Mouse (Mus musculus): ENCODE data around the gene Xpo5. TPM values are rescaled to one million over a fixed set of nuclear protein-coding genes. Genes with fewer than 3 reads are reported as not detected.

Xpo5 gene
- polyA plus RNA-seq (2016; fragmentation: Nextera tagmentation; extraction: Ambion mirVana) = 79.7 and 80.4 TPM in 2 replicates

- Histone ChIP-seq H3K4me3 (peak within 1 kb of the TSS; percentile 78), H3K27ac (peak within 1 kb of the TSS; percentile 95), H3K36me3 (replicated peaks) (peaks cover 64% of the 10 kb centered on the region), H3K4me1 (peaks cover 31% of the 10 kb centered on the region), H3K27me3 (ENCODE audit: poor library complexity, severe bottlenecking) (no peaks in the 10 kb centered on the region), H3K9me3 (no peaks in the 10 kb centered on the region)
- under 1% methylated on average over 66 of the region's 66 CpGs for whole genome bisulfite sequencing
- peak; percentile 92 for DNase-seq (ENCODE audit: extremely low spot score, low spot score)
These were observed at the start of gene Xpo5, which contains the start of gene Polh for GRCm38 (mm10) chr17:46202421-46203071. Gene Xpo5 (plus strand): TSS chr17:46202782. Gene Polh (minus strand): TSS chr17:46202645.

GRCm38 (mm10) chr17:46152847-46153782, 49.5 kb upstream of the Xpo5 start, which contains the start of gene Mad2l1bp:
Gene Mad2l1bp (minus strand): TSS chr17:46153553.
- 10% methylated on average over 33 of the region's 33 CpGs for WGBS
- H3K4me1 ChIP-seq = peaks cover 17% of the 10 kb centered on the region
- DNase-seq (ENCODE audit: extremely low spot score, low spot score) = peak; percentile 85
- H3K27me3 ChIP-seq (ENCODE audit: poor library complexity, severe bottlenecking) = no peaks in the 10 kb centered on the region
- no peaks in the 10 kb centered on the region for H3K9me3 ChIP-seq
- peak within 1 kb of the TSS; percentile 80 for H3K4me3 ChIP-seq
- H3K36me3 ChIP-seq (replicated peaks) = peaks cover 25% of the 10 kb centered on the region
- peak within 1 kb of the TSS; percentile 89 for H3K27ac ChIP-seq

- DNase-seq (ENCODE audit: extremely low spot score, low spot score) = no peak
- Histone ChIP-seq H3K27me3 (ENCODE audit: poor library complexity, severe bottlenecking) (no peaks in the 10 kb centered on the region), H3K4me3 (no peak overlapping the region), H3K4me1 (peaks cover 17% of the 10 kb centered on the region), H3K9me3 (no peaks in the 10 kb centered on the region), H3K27ac (no peak overlapping the region), H3K36me3 (replicated peaks) (peaks cover 13% of the 10 kb centered on the region)
- WGBS = 95% methylated on average over 3 of the region's 3 CpGs
These were observed 48.2 kb upstream of the Xpo5 start for GRCm38 (mm10) chr17:46154336-46154735.

GRCm38 (mm10) chr17:46156680-46157079, 45.9 kb upstream of the Xpo5 start:
- DNase-seq (ENCODE audit: extremely low spot score, low spot score) = no peak
- no peaks in the 10 kb centered on the region for H3K9me3 ChIP-seq
- no peak overlapping the region for H3K27ac ChIP-seq
- H3K4me1 ChIP-seq = peaks cover 30% of the 10 kb centered on the region
- no peak overlapping the region for H3K4me3 ChIP-seq
- WGBS = 84% methylated on average over 5 of the region's 5 CpGs
- H3K36me3 ChIP-seq (replicated peaks) = peaks cover 2% of the 10 kb centered on the region
- no peaks in the 10 kb centered on the region for H3K27me3 ChIP-seq (ENCODE audit: poor library complexity, severe bottlenecking)

- H3K36me3 ChIP-seq (replicated peaks) = no peaks in the 10 kb centered on the region
- H3K27ac ChIP-seq = no peak overlapping the region
- H3K9me3 ChIP-seq = no peaks in the 10 kb centered on the region
- WGBS = 89% methylated on average over 8 of the region's 8 CpGs
- no peaks in the 10 kb centered on the region for H3K27me3 ChIP-seq (ENCODE audit: poor library complexity, severe bottlenecking)
- H3K4me3 ChIP-seq = no peak overlapping the region
- H3K4me1 ChIP-seq = peaks cover 34% of the 10 kb centered on the region
- no peak for DNase-seq (ENCODE audit: extremely low spot score, low spot score)
These were observed 45.5 kb upstream of the Xpo5 start for GRCm38 (mm10) chr17:46157131-46157530.

- DNase-seq (ENCODE audit: extremely low spot score, low spot score) = no peak
- Histone ChIP-seq H3K27ac (peak overlapping the region; percentile 92; the same call in 1 of the 2 replicates), H3K36me3 (replicated peaks) (peaks cover 18% of the 10 kb centered on the region), H3K9me3 (no peaks in the 10 kb centered on the region), H3K4me3 (peak overlapping the region; percentile 88), H3K4me1 (peaks cover 31% of the 10 kb centered on the region), H3K27me3 (ENCODE audit: poor library complexity, severe bottlenecking) (no peaks in the 10 kb centered on the region)
- 65% methylated on average over 2 of the region's 2 CpGs for WGBS
These were observed 43.3 kb upstream of the Xpo5 start for GRCm38 (mm10) chr17:46159236-46159635.

GRCm38 (mm10) chr17:46160090-46160662, 42.4 kb upstream of the Xpo5 start:
- H3K27ac ChIP-seq = peak overlapping the region; percentile 92
- DNase-seq (ENCODE audit: extremely low spot score, low spot score) = peak; percentile 85
- peaks cover 28% of the 10 kb centered on the region for H3K36me3 ChIP-seq (replicated peaks)
- H3K4me3 ChIP-seq = peak overlapping the region; percentile 88
- no peaks in the 10 kb centered on the region for H3K27me3 ChIP-seq (ENCODE audit: poor library complexity, severe bottlenecking)
- H3K9me3 ChIP-seq = no peaks in the 10 kb centered on the region
- H3K4me1 ChIP-seq = peaks cover 31% of the 10 kb centered on the region
- whole genome bisulfite sequencing = 0% methylated on average over 16 of the region's 16 CpGs

- under 1% methylated on average over 23 of the region's 23 CpGs for WGBS
- DNase-seq (ENCODE audit: extremely low spot score, low spot score) = peak; percentile 97
- Histone ChIP-seq H3K9me3 (no peaks in the 10 kb centered on the region), H3K27ac (peak within 1 kb of the TSS; percentile 92), H3K27me3 (ENCODE audit: poor library complexity, severe bottlenecking) (no peaks in the 10 kb centered on the region), H3K4me3 (peak within 1 kb of the TSS; percentile 88), H3K36me3 (replicated peaks) (peaks cover 33% of the 10 kb centered on the region), H3K4me1 (peaks cover 31% of the 10 kb centered on the region)
These were observed 41.9 kb upstream of the Xpo5 start, which contains the start of gene Gtpbp2 for GRCm38 (mm10) chr17:46160686-46161085. Gene Gtpbp2 (plus strand): TSS chr17:46161032.

GRCm38 (mm10) chr17:46161179-46161578, 41.4 kb upstream of the Xpo5 start:
- peaks cover 31% of the 10 kb centered on the region for H3K4me1 ChIP-seq
- DNase-seq (ENCODE audit: extremely low spot score, low spot score) = no peak
- no peaks in the 10 kb centered on the region for H3K9me3 ChIP-seq
- no peaks in the 10 kb centered on the region for H3K27me3 ChIP-seq (ENCODE audit: poor library complexity, severe bottlenecking)
- peak overlapping the region; percentile 92 for H3K27ac ChIP-seq
- H3K4me3 ChIP-seq = peak overlapping the region; percentile 88
- WGBS = under 1% methylated on average over 19 of the region's 19 CpGs
- peaks cover 38% of the 10 kb centered on the region for H3K36me3 ChIP-seq (replicated peaks)

GRCm38 (mm10) chr17:46161710-46162109, 40.9 kb upstream of the Xpo5 start:
- H3K4me1 ChIP-seq = peaks cover 31% of the 10 kb centered on the region
- H3K27me3 ChIP-seq (ENCODE audit: poor library complexity, severe bottlenecking) = no peaks in the 10 kb centered on the region
- DNase-seq (ENCODE audit: extremely low spot score, low spot score) = no peak
- H3K36me3 ChIP-seq (replicated peaks) = peaks cover 43% of the 10 kb centered on the region
- H3K27ac ChIP-seq = peak overlapping the region; percentile 92
- H3K4me3 ChIP-seq = peak overlapping the region; percentile 88
- 52% methylated on average over 9 of the region's 9 CpGs for WGBS
- no peaks in the 10 kb centered on the region for H3K9me3 ChIP-seq

GRCm38 (mm10) chr17:46162551-46162950, 40.0 kb upstream of the Xpo5 start:
- DNase-seq (ENCODE audit: extremely low spot score, low spot score) = no peak
- H3K4me1 ChIP-seq = peaks cover 31% of the 10 kb centered on the region
- no peaks in the 10 kb centered on the region for H3K9me3 ChIP-seq
- no peaks in the 10 kb centered on the region for H3K27me3 ChIP-seq (ENCODE audit: poor library complexity, severe bottlenecking)
- H3K27ac ChIP-seq = no peak overlapping the region
- H3K36me3 ChIP-seq (replicated peaks) = peaks cover 51% of the 10 kb centered on the region
- 98% methylated on average over 7 of the region's 7 CpGs for WGBS
- peak overlapping the region; percentile 88; the same call in 1 of the 2 replicates for H3K4me3 ChIP-seq

- H3K36me3 ChIP-seq (replicated peaks) = peaks cover 56% of the 10 kb centered on the region
- H3K27me3 ChIP-seq (ENCODE audit: poor library complexity, severe bottlenecking) = no peaks in the 10 kb centered on the region
- 90% methylated on average over 9 of the region's 9 CpGs for WGBS
- no peak for DNase-seq (ENCODE audit: extremely low spot score, low spot score)
- no peaks in the 10 kb centered on the region for H3K9me3 ChIP-seq
- peaks cover 31% of the 10 kb centered on the region for H3K4me1 ChIP-seq
- H3K4me3 ChIP-seq = no peak overlapping the region; the same call in 1 of the 2 replicates
- no peak overlapping the region for H3K27ac ChIP-seq
These were observed 39.6 kb upstream of the Xpo5 start for GRCm38 (mm10) chr17:46162951-46163421.

All from forebrain, embryonic 10.5 days (tissue).